Mouse (Mus musculus) liver, embryonic 15.5 days (tissue): Measurements from ENCODE around the gene Riiad1. TPM values are rescaled to one million over a fixed set of nuclear protein-coding genes. Genes with fewer than 3 reads are reported as not detected.

Experiments
- polyA plus RNA-seq: library from polyadenylated mRNA; unstranded; fragments of >200 nt; fragmentation: Nextera tagmentation; extraction: Ambion mirVana; gene quantifications from 2 replicates; pipeline ENCODE4 v1.2.1, GENCODE M21; 2015

Riiad1 gene
- polyA plus RNA-seq, 1 experiment from 2014 or later = 0.35 TPM

Other genes with a start within 250 kb of the Riiad1 start
- not detected in 2 replicates for gene Gm4778, start 216.3 kb downstream of the Riiad1 start, polyA plus RNA-seq
- gene Them4, start 170.3 kb downstream of the Riiad1 start, polyA plus RNA-seq = 3.4 and 3.7 TPM in 2 replicates
- gene Them5, start 138.2 kb downstream of the Riiad1 start, polyA plus RNA-seq = not detected in 2 replicates
- gene C2cd4d, start 117.9 kb downstream of the Riiad1 start, polyA plus RNA-seq = 0.06 and 0.17 TPM in 2 replicates
- 1.1 and 1.4 TPM in 2 replicates for gene Rorc, start 107.5 kb downstream of the Riiad1 start, polyA plus RNA-seq
- gene Lingo4, start 81.8 kb downstream of the Riiad1 start, polyA plus RNA-seq = 0.02 TPM in 1 of 2 replicates, not detected in the other
- gene Tdrkh, start 67.1 kb downstream of the Riiad1 start, polyA plus RNA-seq = 8.7 and 9.9 TPM in 2 replicates
- gene Mrpl9, start 37.0 kb downstream of the Riiad1 start, polyA plus RNA-seq = 33.0 and 35.5 TPM in 2 replicates
- gene Oaz3, start 36.4 kb downstream of the Riiad1 start, polyA plus RNA-seq = 0.17 and 0.44 TPM in 2 replicates
- 0.24 and 0.54 TPM in 2 replicates for gene Celf3, start 2.0 kb downstream of the Riiad1 start, polyA plus RNA-seq
- gene Snx27, start 102.4 kb upstream of the Riiad1 start, polyA plus RNA-seq = 12.0 and 12.1 TPM in 2 replicates
- gene Gm10972, start 162.8 kb upstream of the Riiad1 start, polyA plus RNA-seq = not detected in 2 replicates
- 10.9 and 12.6 TPM in 2 replicates for gene Tuft1, start 178.5 kb upstream of the Riiad1 start, polyA plus RNA-seq
- gene Selenbp2, start 213.2 kb upstream of the Riiad1 start, polyA plus RNA-seq = 69.0 and 92.7 TPM in 2 replicates